Mouse (Mus musculus) liver, embryonic 14.5 days (tissue): ENCODE data around the gene Ccnd2.

Experiments
- CTCF ChIP-seq: IDR thresholded peaks from 2 replicates; pipeline ENCODE4 v1.5.1; 2016; ENCODE audit warnings: antibody characterized with exemption, low read depth, control low read depth
- EP300 ChIP-seq: IDR thresholded peaks from 2 replicates; pipeline ENCODE4 v1.6.1; 2016; ENCODE audit warnings: antibody characterized with exemption, low read depth

DNA sequence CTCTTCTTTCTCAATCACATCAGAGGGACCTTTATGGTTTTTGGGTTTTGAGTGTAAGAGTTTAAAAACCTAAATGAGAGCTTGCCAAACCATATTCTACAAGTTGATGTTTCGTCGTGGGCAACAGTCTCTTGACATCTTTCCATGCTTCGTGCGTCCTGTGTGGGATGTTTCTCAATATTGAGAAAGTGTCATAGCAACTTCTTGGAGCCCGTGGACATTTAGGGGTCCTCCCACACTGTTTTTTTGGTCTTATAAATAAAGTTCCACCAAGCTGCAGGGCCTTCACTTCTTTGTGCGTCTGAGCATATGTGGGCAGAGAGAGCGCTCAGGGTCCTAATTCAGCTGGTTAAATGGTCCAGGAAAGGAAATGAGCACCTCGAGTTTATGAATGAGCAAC, 18.7 kb upstream of the Ccnd2 start:
- TF ChIP-seq CTCF (no peak), EP300 (no peak)
